Mouse (Mus musculus) liver, embryonic 14.5 days (tissue): ENCODE results near the gene Spata13.

ENCODE experiments used
- CTCF ChIP-seq: IDR thresholded peaks from 2 replicates; pipeline ENCODE4 v1.5.1; 2016; ENCODE audit warnings: antibody characterized with exemption, low read depth, control low read depth
- EP300 ChIP-seq: IDR thresholded peaks from 2 replicates; pipeline ENCODE4 v1.6.1; 2016; ENCODE audit warnings: antibody characterized with exemption, low read depth

GRCm38 (mm10) chr14:60743681-60744080, 109.9 kb downstream of the Spata13 start:
- no peak for TF ChIP-seq EP300
- TF ChIP-seq CTCF: no peak
